Mouse (Mus musculus) myocyte (in vitro differentiated cells): Measurements from ENCODE around the gene Esrrg.

ENCODE experiments used
- E2F4 ChIP-seq: IDR thresholded peaks from one replicate; pipeline ENCODE4 v1.6.1; 2011; ENCODE audit warnings: mild to moderate bottlenecking, control low read depth, moderate library complexity; ENCODE audit not compliant: insufficient read depth
- MAX ChIP-seq: IDR thresholded peaks from one replicate; pipeline ENCODE4 v1.6.1; 2011; ENCODE audit warnings: low read depth, mild to moderate bottlenecking, control low read depth
- MYOD1 ChIP-seq, 3 experiments: IDR thresholded peaks; one replicate each; pipeline ENCODE4 v1.6.1; 2011; ENCODE audit warnings: control low read depth in 2 of 3, low read depth in 2 of 3, mild to moderate bottlenecking in 2 of 3, moderate library complexity in 1 of 3; ENCODE audit not compliant: insufficient read length in 2 of 3, control insufficient read depth in 1 of 3
- POLR2A ChIP-seq: IDR thresholded peaks from one replicate; pipeline ENCODE4 v1.6.1; 2011; ENCODE audit warnings: low read depth, mild to moderate bottlenecking, control low read depth, moderate library complexity; ENCODE audit not compliant: insufficient read length
- REST ChIP-seq: IDR thresholded peaks from one replicate; pipeline ENCODE4 v1.6.1; 2011; ENCODE audit warnings: mild to moderate bottlenecking, control low read depth, moderate library complexity; ENCODE audit not compliant: insufficient read depth, insufficient read length
- SRF ChIP-seq: IDR thresholded peaks from one replicate; pipeline ENCODE4 v1.6.1; 2011; ENCODE audit warnings: low read depth; ENCODE audit not compliant: control insufficient read depth, insufficient read length
- TCF3 ChIP-seq: IDR thresholded peaks from one replicate; pipeline ENCODE4 v1.6.1; 2011; ENCODE audit warnings: low read depth, control low read depth; ENCODE audit not compliant: insufficient read length
- USF1 ChIP-seq: IDR thresholded peaks from one replicate; pipeline ENCODE4 v1.6.1; 2011; ENCODE audit warnings: low read depth, mild to moderate bottlenecking, control low read depth, moderate library complexity

- no peak for TF ChIP-seq POLR2A
- no peak for TF ChIP-seq E2F4
- TF ChIP-seq MYOD1 (IDR thresholded peaks at IDR 0.05; ENCODE audit: control insufficient read depth in 1 of 3, insufficient read length in 2 of 3, low read depth in 2 of 3): no peak
- no peak for TF ChIP-seq TCF3
- no peak for TF ChIP-seq MAX
- TF ChIP-seq USF1: no peak
- TF ChIP-seq SRF: no peak
- TF ChIP-seq REST: no peak
Observed at GRCm38 (mm10) chr1:188257500-188257899, 648.9 kb downstream of the Esrrg start.
